Mouse (Mus musculus): ENCODE measurements at regions not wholly inside any gene's neighbourhood (a gene's known extent, or its start where the extent isn't known, plus 50 kb on each side); places are given as distances from the start of the nearest gene placed in this dataset.

DNA sequence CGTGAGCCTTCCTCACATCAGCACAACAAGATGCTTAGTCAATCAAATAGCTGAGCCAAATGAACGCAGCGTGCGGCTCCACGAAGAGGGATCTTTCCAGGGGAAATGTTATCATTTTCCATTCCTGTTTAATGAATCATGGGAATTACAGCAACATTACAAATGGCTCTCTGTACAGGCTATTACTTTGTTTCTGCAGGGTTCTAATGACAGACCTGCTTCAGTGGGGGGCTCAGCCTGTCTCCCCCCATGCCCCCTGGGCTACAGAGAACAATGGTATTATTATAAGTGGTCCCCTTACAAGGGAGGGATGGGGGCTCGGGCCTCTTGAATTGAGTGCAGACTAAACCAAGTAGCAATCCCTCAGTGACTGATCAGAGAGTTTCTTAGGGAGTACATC, 144.3 kb upstream of the Csf3r start:
- DNase-seq (ENCODE audit: low read depth, low spot score) = no peak

DNA sequence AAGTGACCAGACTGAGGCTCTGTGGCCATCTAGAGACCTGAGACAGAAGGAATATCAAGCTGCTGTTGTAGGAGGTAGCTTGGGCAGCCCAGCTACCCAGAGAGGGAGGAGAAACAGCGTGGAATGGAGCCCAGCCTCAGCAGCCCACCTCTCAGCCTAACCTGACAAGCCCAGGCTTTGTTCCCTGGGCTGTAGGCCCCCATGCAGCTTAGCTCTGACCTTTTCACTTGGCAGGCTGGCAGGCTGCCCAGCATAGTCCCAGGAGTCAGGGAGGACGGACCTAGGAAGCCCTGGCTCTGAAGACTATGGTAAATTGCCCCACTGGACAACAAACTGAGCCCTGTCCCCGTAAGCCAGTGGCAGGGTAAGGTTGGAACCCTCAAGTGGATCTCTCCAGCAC, 141.8 kb upstream of the Csf3r start:
- no peak for DNase-seq (ENCODE audit: low read depth, low spot score)

DNA sequence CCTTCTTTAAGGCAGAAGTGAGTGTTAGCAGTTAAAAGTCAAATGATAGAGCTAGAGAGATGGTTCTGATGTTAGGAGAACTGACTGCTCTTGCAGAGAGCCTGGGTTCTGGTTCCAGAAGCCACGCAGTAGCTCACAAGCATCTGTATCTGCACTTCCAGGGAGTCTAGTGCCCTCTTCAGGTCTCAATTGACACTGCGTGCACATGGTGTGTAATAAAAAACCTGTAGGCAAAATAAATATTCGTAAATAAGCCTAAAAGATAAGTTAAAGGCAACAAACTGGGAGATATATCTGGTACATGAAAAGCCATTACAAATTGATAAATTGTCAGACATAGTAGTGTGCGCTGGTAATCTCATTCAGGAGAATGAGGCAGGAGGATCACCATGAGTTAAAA, 133.8 kb upstream of the Csf3r start:
- no peak for DNase-seq (ENCODE audit: low read depth, low spot score)

DNA sequence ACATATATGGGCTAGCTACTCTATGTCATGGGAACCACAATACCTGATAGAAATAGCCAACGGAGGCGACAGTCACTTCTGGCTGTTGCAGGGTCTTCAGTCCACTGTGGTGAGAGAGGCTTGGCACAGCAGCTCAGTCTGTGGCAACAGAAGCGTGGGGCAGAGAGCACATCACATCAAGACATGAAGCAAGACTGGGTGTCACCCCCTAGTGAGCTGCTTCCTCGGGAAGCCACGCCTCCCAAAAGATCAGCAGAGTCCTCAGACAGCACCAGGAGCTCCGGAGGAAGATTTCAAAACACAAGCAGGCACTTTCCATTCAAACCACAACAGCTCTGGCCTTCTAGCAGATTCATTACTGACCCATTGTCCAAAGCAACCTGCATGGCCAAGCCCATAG, 131.2 kb upstream of the Csf3r start:
- DNase-seq (ENCODE audit: low read depth, low spot score) = no peak

DNA sequence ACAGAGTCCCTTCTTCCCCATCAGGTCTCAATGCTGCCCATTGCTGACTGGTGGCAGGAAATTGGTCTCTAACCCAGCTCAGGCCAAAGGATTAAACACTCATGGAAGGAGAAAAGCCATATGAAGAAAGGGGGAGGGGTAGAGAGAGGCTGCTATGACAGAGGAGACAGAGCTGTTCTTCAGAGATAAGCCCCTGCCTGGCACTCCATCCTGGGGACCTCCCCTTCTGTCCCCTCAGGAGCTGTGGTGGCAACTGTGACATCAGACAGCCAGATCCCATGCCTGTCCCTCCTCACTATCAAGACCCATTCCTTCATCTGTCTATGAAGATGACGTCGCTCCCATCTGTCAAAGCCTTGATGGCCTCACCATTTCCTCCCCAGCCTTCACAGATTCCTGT, 126.6 kb upstream of the Csf3r start:
- DNase-seq (ENCODE audit: low read depth, low spot score) = no peak

DNA sequence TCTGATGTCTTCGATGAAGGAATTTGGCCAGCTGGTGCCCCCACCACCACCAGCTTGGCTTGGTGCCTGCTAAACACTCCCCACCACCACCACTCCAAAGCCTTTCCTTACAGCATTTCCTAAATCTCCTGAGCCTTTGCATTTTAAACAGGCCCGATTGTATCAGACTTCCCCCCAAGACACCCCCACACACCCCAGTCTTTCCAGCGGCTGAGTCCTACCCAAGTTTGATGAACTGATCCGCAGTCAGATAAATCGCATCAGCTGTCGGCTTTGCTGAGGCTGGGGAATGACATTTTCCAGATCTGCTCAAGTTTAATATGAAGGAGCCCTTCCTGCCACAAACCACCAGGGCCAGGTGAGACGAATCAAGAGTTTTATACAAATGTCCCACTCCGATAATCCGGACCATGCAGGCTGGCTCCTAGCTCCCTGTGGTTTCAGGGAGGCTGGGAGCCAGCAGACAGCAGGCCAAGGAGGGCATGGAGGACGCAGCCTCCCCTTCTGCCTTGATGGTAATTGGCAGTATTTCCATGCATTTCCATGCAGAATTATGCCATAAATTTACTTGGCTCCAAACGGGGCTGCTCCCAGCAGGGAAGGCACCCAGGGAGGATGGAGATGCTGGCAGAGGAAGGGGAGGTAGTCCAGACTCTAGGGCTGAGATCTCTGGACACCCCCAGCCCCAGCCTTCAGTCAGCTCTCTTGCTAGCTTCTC, 125.6 kb upstream of the Csf3r start:
- no peak for DNase-seq (ENCODE audit: low read depth, low spot score)

DNA sequence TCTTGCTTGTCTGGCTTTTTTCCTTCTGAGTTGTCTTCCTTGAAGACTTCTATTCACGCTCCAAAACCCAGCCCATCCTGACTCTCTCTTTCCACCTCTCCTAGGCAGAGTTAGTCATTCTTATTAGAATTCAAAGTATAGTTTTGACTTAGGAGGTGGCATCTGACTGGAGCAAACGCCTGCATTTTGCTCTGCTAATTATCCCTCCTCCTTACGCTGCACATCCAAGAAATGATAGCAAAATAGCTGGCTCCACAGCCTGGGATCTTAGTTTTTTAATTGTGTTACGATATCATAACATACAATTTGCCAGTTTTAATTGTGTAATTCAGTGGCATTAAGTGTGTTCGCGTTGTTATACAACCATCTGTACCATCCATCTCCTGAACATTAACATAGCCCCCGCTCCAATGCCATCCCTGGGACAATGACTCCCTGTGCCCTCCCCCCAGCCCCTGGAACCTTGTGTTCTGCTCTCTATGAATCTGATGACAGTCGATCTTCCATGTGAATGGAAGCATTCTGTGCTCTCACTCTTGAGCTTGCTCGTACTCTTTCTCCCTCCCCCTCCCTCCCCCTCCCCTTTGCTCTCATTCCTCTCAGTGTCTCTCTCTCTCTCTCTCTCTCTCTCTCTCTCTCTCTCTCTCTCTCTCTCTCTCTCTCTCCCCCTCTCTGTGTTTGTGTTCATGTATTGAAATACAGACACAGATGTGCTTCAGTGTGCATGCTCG, 122.6 kb upstream of the Csf3r start:
- peak; percentile 21 for DNase-seq (ENCODE audit: low read depth, low spot score)

DNA sequence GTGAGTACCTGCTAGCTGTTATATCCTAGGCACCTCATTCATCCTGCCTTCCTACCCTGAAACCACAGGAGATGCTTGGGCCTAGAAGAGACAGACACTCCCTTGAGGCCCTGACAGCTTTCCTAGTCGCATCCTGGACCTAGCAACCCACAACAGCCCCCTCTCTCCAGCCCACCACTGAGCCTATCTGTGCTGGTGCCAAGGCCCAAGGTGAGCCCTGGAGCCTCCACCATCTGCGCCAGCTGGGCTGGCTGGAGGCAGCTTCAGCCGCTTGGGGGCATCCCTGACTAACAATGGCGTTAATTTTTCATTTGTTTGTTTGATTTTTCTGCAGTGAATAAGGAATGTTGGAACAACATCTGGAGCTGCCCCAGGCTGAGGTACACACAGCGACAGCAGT, 118.1 kb upstream of the Csf3r start:
- DNase-seq (ENCODE audit: low read depth, low spot score) = no peak

DNA sequence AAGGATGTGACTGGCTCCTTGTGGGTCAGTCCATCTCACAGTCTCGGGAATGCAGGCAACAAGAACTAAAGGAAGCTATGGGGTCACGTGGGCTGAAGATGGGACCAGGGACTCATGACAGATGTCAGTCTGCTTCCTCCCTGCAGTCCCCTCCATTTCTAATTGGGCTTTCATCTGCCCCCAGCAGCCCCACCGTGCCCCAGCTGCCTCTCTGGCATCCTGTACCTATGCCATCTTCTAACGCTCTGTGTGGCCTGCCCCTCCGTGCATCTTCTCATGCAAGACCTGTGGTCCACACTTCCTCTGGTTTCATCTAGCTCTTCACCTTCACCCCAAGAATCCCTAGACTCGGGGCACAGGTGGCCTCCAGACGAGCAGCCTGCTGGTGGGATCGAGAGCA, 115.4 kb upstream of the Csf3r start:
- no peak for DNase-seq (ENCODE audit: low read depth, low spot score)

DNA sequence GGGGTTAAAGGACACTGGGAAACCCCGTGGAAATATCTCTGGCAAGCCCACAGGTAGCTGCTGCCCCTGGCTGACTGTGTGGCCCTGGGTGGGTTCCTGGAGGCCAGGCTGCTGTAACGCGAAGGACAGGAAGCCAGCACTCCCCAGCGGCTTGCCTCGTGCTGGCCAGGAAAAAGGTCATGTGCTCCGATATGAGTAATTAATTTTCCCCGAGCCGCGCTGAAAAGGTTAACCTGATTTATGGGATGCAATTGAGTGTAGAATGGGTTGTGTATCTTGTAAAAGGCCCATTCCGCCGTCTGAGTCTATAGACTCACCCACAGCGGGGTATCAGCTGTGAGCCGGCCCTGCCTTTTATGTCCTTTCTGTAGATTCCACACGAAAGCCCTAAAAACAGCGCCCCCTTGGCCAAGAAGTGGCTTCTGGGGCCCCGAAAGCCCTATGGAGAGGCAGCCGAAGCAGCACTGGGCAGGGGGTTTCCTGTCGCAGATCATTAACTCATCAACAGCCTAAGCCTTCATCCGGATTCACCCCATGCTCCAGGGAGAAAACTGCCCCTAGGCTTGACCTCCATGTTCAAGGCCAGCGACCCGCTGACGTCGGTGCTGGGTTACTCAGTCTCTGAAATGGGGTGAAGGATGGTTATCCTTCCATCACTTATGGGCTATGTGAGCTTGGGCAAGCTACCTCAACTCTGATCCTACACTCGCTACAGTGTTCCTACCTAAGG, 112.6 kb upstream of the Csf3r start:
- DNase-seq (ENCODE audit: low read depth, low spot score) = no peak

DNA sequence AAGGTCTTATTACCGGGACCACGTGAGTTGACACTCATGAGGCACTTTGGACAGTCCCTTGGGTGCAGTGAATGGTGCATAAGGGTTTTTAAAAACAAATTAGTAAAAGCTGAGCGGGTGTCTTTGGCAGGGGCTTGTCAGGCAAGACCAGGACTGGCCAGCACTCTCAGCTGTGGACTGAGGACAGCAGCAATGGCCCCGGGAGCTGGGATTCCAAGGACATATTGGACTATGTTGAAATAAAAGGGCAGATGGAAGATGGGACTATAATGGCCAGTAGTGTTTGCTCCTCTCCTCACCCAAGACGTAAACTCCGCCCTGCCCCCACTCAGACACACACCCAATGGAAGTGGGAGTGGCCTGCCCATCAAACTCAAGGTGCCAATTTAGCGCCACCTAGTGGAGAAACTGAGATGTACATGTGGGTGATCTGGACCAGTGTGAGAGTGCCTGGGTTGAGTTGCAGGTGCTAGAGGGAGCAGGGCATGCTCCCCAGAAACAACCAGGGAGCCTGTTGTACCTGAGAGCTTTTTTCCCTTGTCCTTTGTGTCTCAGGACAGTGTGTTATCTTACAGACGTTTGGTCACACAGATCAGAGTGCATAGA, 111.8 kb upstream of the Csf3r start:
- no peak for DNase-seq (ENCODE audit: low read depth, low spot score)

DNA sequence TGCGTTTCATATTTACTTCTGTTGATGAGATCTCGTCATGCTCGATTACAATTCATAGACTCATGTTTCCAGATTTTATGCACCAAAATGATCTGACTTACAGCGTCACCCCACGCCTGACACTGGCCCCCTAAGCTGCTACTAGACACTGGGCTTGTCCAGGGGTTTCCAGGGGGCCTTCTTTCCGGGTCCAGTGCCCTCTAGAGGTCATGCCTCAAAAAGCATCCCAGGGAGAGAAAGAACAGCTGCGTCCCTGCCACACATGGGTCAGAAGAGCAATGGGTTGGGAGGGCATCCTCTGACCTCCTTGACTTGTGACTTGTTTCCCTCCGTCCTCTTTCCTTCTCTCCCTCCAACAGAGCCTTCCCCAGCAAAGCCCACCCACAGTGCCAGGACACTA, 109.2 kb upstream of the Csf3r start:
- no peak for DNase-seq (ENCODE audit: low read depth, low spot score)

DNA sequence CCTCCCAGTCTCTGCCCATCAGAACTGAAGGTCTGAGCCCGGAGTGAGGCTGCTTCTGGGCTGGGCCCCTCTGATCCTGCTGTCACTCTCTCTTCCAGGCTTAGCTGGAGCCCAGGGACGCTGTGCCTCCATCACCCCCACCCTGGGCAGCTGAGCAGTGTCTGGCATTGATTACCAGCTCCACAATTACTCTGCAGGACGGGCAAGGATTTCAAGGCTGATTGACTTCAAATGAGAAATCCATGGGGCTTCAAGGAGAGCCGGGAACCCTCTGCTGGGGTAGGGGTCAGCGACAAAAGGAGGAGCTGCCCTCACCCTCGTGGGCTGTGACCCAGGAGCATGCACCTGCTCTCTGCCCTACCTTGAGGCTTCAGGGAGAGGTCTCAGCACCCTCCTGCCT, 107.1 kb upstream of the Csf3r start:
- no peak for DNase-seq (ENCODE audit: low read depth, low spot score)

DNA sequence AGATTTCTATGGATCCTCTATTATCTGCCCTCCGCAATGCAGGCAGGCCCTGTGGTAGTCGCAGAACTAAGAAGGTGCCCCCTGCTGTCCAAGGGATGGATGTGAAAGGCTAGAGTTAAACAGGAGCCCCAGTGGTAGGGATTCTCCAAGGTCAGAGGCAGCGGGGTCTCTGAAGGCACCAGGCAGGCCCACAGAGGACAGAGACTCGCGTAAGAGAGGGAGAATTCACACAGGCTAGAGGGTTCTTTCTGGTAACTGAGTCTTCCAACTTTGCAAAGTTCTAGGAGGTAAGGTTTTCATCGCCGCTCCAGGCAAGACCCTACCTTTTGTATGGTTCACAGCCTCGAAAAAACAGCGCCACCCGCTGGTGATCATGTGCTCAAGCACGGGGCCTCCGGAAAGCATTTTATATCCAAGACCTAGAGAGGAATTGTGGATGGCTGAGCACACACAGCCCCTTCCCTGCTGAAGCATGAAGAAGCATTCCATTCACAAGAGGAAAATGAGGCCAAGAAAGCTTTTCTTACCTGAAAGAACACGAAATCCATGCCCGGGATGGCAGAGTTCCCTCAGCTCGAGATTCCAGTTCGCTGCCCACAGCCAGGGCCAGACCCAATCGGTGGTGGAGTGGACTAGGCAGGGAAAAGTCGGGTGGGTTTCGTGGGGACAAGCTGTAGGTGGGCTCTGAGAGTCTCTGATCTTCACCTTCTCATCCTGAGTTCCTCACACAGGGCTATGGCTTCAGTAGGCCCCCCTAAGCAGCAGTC, 102.6 kb upstream of the Csf3r start:
- no peak for DNase-seq (ENCODE audit: low read depth, low spot score)

DNA sequence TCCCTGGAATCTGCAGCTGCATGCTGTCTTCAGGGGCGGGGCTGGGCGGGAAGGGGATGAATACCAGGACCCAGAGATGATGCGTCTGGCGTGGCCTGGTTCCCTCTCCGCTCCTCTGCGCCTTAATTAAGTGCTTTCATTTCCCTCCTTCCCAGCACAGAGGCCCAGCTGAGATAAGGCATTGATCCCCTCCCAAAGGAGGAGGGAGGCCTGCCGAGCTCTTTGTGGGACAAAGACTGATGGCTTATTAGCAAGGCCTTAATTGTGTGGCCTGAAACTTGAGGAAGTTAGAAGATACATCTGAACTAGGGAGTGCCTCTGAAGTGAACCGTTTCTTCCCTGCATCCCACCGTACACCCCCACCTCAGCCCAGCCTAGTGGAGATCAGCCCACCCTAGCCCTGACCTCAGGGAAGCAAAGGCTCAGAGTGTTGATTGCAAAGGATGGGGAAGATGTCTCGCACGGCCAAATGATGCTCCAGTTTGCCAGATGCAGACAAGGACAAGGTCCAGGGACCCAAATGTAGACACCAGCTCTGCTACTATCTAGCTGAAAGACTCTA, 102.0 kb upstream of the Csf3r start:
- DNase-seq (ENCODE audit: low read depth, low spot score) = no peak

DNA sequence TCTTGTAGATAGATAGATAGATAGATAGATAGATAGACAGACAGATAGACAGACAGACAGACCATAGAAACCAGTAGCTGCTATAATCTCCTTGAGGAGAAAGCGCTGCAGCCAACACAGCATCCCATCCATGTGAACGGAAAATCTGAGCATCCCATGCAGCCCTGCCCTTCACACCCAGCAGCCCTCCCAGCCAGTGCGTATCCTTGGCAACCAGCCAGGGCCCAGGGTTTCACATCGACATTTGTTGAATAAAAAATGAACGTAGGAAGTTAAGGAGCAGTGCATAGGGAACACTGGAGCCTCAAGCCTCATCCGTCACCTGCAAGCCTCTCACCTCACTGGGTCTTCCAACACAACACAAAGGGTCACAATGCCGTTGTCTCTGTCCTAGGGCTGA, 101.1 kb upstream of the Csf3r start:
- no peak for DNase-seq (ENCODE audit: low read depth, low spot score)

DNA sequence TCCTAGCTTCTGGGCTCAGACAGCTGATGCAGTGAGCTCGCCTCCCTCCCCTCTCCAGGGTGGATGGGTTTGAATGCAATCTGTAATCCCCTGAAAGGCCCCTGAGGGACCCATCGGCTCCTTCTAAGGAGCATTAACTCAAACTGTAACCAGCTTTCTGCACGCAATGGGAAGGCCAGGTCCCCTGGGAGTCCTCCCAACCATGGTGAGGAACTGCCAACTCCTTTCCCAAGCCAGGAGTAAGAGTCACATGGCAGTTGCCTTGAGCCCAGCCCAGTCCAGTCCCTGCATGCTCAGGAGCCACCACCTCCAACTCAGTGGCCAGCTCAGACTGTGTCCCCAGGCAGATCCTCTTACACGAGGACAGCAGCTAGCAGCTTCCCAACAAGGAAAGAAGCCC, 96.2 kb upstream of the Csf3r start:
- no peak for DNase-seq (ENCODE audit: low read depth, low spot score)

DNA sequence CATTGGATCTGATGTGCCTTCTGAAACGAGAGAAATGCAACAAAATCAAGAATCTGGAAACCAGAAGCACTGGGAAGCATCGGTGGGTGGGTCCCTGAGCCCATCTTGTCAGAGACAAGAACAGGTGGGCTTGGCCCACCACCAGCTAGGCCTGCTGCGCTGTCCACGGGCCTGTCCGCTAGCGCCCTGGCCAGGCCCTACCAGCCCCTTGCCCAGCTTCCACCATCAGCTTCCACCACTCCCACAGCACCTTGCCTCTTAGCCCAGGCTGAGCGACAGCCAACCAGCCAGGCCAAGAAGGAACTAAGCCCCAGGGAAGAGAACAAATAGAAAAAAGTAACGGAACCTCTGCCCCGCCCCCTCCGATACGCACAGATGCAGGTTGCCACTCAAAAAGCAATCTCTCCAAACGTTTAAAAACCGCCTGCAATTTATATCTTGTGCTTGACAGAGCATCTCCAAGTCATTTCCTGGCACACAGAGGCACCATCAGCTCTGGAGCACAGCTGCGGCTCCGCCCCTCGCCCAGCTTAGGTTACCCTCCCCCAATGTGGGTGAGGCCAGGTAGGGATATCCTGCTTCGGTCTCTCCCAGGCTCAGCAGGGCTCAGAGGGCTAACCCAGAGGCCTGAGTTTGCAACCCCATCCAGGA, 95.1 kb upstream of the Csf3r start:
- DNase-seq (ENCODE audit: low read depth, low spot score) = no peak

DNA sequence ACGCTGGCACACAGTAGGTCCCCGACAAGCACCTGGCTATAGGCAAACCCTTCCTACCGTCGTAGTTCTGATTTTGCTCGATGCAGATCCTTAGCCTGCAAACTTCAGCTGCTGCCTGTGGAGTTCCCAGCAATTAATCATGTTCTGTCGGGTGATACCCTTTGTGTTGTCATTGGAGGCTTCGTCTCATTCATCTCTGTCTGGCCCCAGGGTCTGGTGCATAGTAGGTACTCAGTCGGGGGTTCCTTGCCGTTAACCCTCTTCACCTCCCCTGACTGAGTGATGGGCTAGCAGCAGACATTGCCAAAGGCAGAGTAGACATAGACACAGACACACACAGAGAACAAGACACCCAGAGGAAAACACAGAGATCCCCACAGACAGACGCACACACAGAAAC, 93.6 kb upstream of the Csf3r start:
- DNase-seq (ENCODE audit: low read depth, low spot score) = no peak

DNA sequence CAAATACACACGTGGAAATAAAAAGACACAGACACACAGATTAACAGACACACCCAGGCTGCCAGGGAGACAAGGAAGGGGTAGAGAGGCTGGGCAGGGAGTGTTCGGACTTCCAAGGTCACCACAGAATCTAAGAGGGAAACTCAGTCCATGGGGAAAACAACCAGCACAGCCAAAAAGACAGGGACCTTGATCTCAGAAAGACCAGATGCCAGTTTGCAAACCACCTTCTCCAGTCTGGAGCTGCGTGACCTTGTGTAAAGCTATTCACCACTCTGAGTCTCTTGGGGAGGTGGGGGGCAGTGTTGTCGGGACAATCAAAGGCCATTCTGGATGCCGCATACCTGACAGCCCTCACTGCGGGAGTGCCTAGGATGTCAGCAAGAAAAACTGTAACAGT, 93.0 kb upstream of the Csf3r start:
- no peak for DNase-seq (ENCODE audit: low read depth, low spot score)
